ENCODE assay signal across 9 mouse cellular contexts in genomic region chr5:135726641-135727346, GRCm38 (mm10). TPM values are rescaled to one million over a fixed set of nuclear protein-coding genes. Genes with fewer than 3 reads are reported as not detected.
DNase-seq lines count a peak whose midpoint lies in the region; ATAC-seq and TF ChIP-seq lines count a peak whose summit lies in the region.
"Had no signal": no experiment of that assay in that cellular context is flagged by ENCODE, and none has a peak within 500 bp of the region (broad histone marks: within the 10 kb centered on the region; RNA-seq: fewer than 3 reads in every experiment).

No protein-coding gene starts in this region.

- TF ChIP-seq POLR2A in heart, adult 2 months (IDR thresholded peaks at IDR 0.05; ENCODE audit: insufficient read depth, low read depth, low read length): no peak

- no peak for TF ChIP-seq CTCF in heart, adult 2 months (IDR thresholded peaks at IDR 0.05)
- no peak for TF ChIP-seq CTCF in intestine, postnatal 0 days (IDR thresholded peaks at IDR 0.05; ENCODE audit: low read depth)

- no peak overlapping the region; the same call in 1 of the 2 replicates for H3K4me2 ChIP-seq in intestine, postnatal 0 days (replicated peaks; ENCODE audit: low read depth)
- peak overlapping the region; percentile 48; the same call in 1 of the 2 replicates for H3K4me2 ChIP-seq in stomach, embryonic 14.5 days (replicated peaks; ENCODE audit: low read depth, low read length)

- H3K4me1 ChIP-seq in heart, adult 2 months (ENCODE audit: control insufficient read depth, insufficient read depth, low read length): peaks cover 20% of the 10 kb centered on the region
- peaks cover 15% of the 10 kb centered on the region for H3K4me1 ChIP-seq in intestine, postnatal 0 days (replicated peaks; ENCODE audit: control insufficient read depth, insufficient read depth, low read length)
- peaks cover 26% of the 10 kb centered on the region for H3K4me1 ChIP-seq in stomach, embryonic 14.5 days (ENCODE audit: control insufficient read depth, insufficient read depth, low read length)

- DNase-seq in kidney, adult 9 months: peak; percentile 62
- no peak for DNase-seq in kidney, postnatal 10 days
- peak; percentile 69 to 85 for DNase-seq in heart, adult 2 months
- no peak for DNase-seq in right cerebral cortex, postnatal 36 days (ENCODE audit: low spot score in 2 of 2)

- H3K4me3 ChIP-seq in heart, adult 2 months: no peak overlapping the region
- H3K4me3 ChIP-seq in intestine, postnatal 0 days (ENCODE audit: low read depth, low read length): no peak overlapping the region
- no peak overlapping the region for H3K4me3 ChIP-seq in stomach, embryonic 14.5 days (ENCODE audit: low read depth, low read length)

- WGBS in heart, adult 2 months: 70% methylated on average over 2 of the region's 2 CpGs
- 54% methylated on average over 2 of the region's 2 CpGs for WGBS in intestine, postnatal 0 days
- WGBS in stomach, embryonic 14.5 days: 73% methylated on average over 2 of the region's 2 CpGs

- H3K27ac ChIP-seq in heart, adult 2 months: peak overlapping the region; percentile 44
- H3K27ac ChIP-seq in intestine, postnatal 0 days (ENCODE audit: low read depth, low read length): peak overlapping the region; percentile 85
- H3K27ac ChIP-seq in stomach, embryonic 14.5 days (ENCODE audit: low read length): 0 out of 2 replicates have a peak overlapping the region, but pooled peaks have one; percentile 87

- no peaks in the 10 kb centered on the region for H3K27me3 ChIP-seq in heart, adult 2 months (ENCODE audit: control insufficient read depth, insufficient read depth, low read length)
- H3K27me3 ChIP-seq in intestine, postnatal 0 days (replicated peaks; ENCODE audit: control insufficient read depth, insufficient read depth, low read length): no peaks in the 10 kb centered on the region
- no peaks in the 10 kb centered on the region for H3K27me3 ChIP-seq in stomach, embryonic 14.5 days (ENCODE audit: control insufficient read depth, insufficient read depth, low read length)
- H3K27me3 ChIP-seq: CH12.LX had no signal

- ATAC-seq in intestine, postnatal 0 days: peak; percentile 78
- ATAC-seq in stomach, embryonic 14.5 days (ENCODE audit: insufficient number of reproducible peaks, insufficient read depth, low FRiP score, low read depth): no peak
- ATAC-seq in granulocyte monocyte progenitor cell, adult 5-6 weeks (replicated peaks; ENCODE audit: poor library complexity, severe bottlenecking): no peak
- no peak for ATAC-seq in frontal cortex, adult (ENCODE audit: low TSS enrichment)

- intact Hi-C loops in heart, adult 2 months (cut with DNase I): no loop called here

- TF ChIP-seq EP300 in heart, adult 2 months (IDR thresholded peaks at IDR 0.05; ENCODE audit: insufficient read depth, low read depth, low read length): peak; percentile 80; the same call in 1 of the 2 replicates

- H3K79me2 ChIP-seq in heart, adult 2 months (replicated peaks; ENCODE audit: control insufficient read depth, insufficient read depth, low read length): no peaks in the 10 kb centered on the region

- no peaks in the 10 kb centered on the region for H3K9me3 ChIP-seq in intestine, postnatal 0 days (ENCODE audit: control insufficient read depth)
- H3K9me3 ChIP-seq in stomach, embryonic 14.5 days (ENCODE audit: control insufficient read depth, low read depth, low read length): no peaks in the 10 kb centered on the region

- peaks cover 2% of the 10 kb centered on the region for H3K36me3 ChIP-seq in heart, adult 2 months (ENCODE audit: control insufficient read depth, insufficient read depth, low read length)
- H3K36me3 ChIP-seq in intestine, postnatal 0 days (ENCODE audit: control insufficient read depth, insufficient read depth): peaks cover 41% of the 10 kb centered on the region
- peaks cover 30% of the 10 kb centered on the region for H3K36me3 ChIP-seq in stomach, embryonic 14.5 days (ENCODE audit: control insufficient read depth, insufficient read depth, low read length)

- no peak overlapping the region for H3K9ac ChIP-seq in heart, adult 2 months (ENCODE audit: low read depth, low read length)
- H3K9ac ChIP-seq in intestine, postnatal 0 days (ENCODE audit: low read depth, low read length): peak overlapping the region; percentile 23; the same call in 1 of the 2 replicates
- no peak overlapping the region for H3K9ac ChIP-seq in stomach, embryonic 14.5 days (replicated peaks; ENCODE audit: low read depth, low read length)

RNA-seq across cellular contexts. Expression of gene Tmem120a, which starts 17.5 kb away (rescaled TPM):
- total RNA-seq in heart, adult 2 months (2021): 10 to 100 TPM; 13.6 to 19.3 TPM
- polyA plus RNA-seq in heart, adult 2 months (2012; rRNA removed): 18.5 and 27.3 TPM in 2 replicates
- polyA plus RNA-seq in intestine, postnatal 0 days (2015; fragmentation: Nextera tagmentation; extraction: Ambion mirVana): 127 and 132 TPM in 2 replicates
- polyA plus RNA-seq in stomach, embryonic 14.5 days (2014; fragmentation: Nextera tagmentation; extraction: Ambion mirVana): 45.3 and 48.2 TPM in 2 replicates
- 19.1 and 22.9 TPM in 2 replicates for total RNA-seq in granulocyte monocyte progenitor cell, adult 5-6 weeks (2014; fragmentation: Nextera tagmentation)
- 17.6 and 26.4 TPM in 2 replicates for total RNA-seq in granulocyte monocyte progenitor cell, adult 5-6 weeks (2017)

RNA-seq across cellular contexts. Expression of gene Styxl1, which starts 51.4 kb away (rescaled TPM):
- not detected for total RNA-seq in heart, adult 2 months (2021)
- 0.20 TPM in 1 of 2 replicates, not detected in the other for polyA plus RNA-seq in heart, adult 2 months (2012; rRNA removed)
- 0.21 and 0.27 TPM in 2 replicates for polyA plus RNA-seq in intestine, postnatal 0 days (2015; fragmentation: Nextera tagmentation; extraction: Ambion mirVana)
- polyA plus RNA-seq in stomach, embryonic 14.5 days (2014; fragmentation: Nextera tagmentation; extraction: Ambion mirVana): 0.25 and 0.35 TPM in 2 replicates
- not detected in 2 replicates for total RNA-seq in granulocyte monocyte progenitor cell, adult 5-6 weeks (2014; fragmentation: Nextera tagmentation)
- total RNA-seq in granulocyte monocyte progenitor cell, adult 5-6 weeks (2017): 2.1 TPM in 1 of 2 replicates, not detected in the other
- total RNA-seq: CH12.LX had no signal

RNA-seq across cellular contexts. Expression of gene Mdh2, which starts 51.5 kb away (rescaled TPM):
- total RNA-seq in heart, adult 2 months (2021): 1,000 to 10,000 TPM; 1,645 to 1,928 TPM
- 2,909 and 3,459 TPM in 2 replicates for polyA plus RNA-seq in heart, adult 2 months (2012; rRNA removed)
- polyA plus RNA-seq in intestine, postnatal 0 days (2015; fragmentation: Nextera tagmentation; extraction: Ambion mirVana): 798 and 872 TPM in 2 replicates
- polyA plus RNA-seq in stomach, embryonic 14.5 days (2014; fragmentation: Nextera tagmentation; extraction: Ambion mirVana): 494 and 496 TPM in 2 replicates
- total RNA-seq in granulocyte monocyte progenitor cell, adult 5-6 weeks (2014; fragmentation: Nextera tagmentation): 299 and 328 TPM in 2 replicates
- total RNA-seq in granulocyte monocyte progenitor cell, adult 5-6 weeks (2017): 154 and 224 TPM in 2 replicates

RNA-seq across cellular contexts. Expression of gene Por, which starts 57.0 kb away (rescaled TPM):
- total RNA-seq in heart, adult 2 months (2021): 10 to 100 TPM; 63.0 to 77.4 TPM
- polyA plus RNA-seq in heart, adult 2 months (2012; rRNA removed): 76.7 and 93.6 TPM in 2 replicates
- 82.3 and 91.7 TPM in 2 replicates for polyA plus RNA-seq in intestine, postnatal 0 days (2015; fragmentation: Nextera tagmentation; extraction: Ambion mirVana)
- polyA plus RNA-seq in stomach, embryonic 14.5 days (2014; fragmentation: Nextera tagmentation; extraction: Ambion mirVana): 70.5 and 79.7 TPM in 2 replicates
- 26.7 and 34.3 TPM in 2 replicates for total RNA-seq in granulocyte monocyte progenitor cell, adult 5-6 weeks (2014; fragmentation: Nextera tagmentation)
- total RNA-seq in granulocyte monocyte progenitor cell, adult 5-6 weeks (2017): 20.6 and 28.7 TPM in 2 replicates

Comparison
In these comparisons a context has a peak if more than half of its experiments do, and no peak if none do; other contexts are left out.
1. DNase-seq: peak in kidney, adult 9 months (single experiment) and heart, adult 2 months (2 of 2); none in kidney, postnatal 10 days (single experiment) and right cerebral cortex, postnatal 36 days (0 of 2).
2. Peak in every context shown above with its lines, with median percentiles within 50 percentile points of each other: H3K27ac ChIP-seq.